In genomic region chr13:45924555-45924954, GRCm38 (mm10) we compare ENCODE assay signal across 12 mouse cellular contexts. TPM values are rescaled to one million over a fixed set of nuclear protein-coding genes. Genes with fewer than 3 reads are reported as not detected.
DNase-seq lines count a peak whose midpoint lies in the region; ATAC-seq lines count a peak whose summit lies in the region.
"Had no signal": no experiment of that assay in that cellular context is flagged by ENCODE, and none has a peak within 500 bp of the region (broad histone marks: within the 10 kb centered on the region; RNA-seq: fewer than 3 reads in every experiment).

No protein-coding gene starts in this region.

- H3K27ac ChIP-seq in kidney, embryonic 15.5 days, result 0 out of 2 replicates have a peak overlapping the region, but pooled peaks have one; percentile 23
- H3K27ac ChIP-seq: heart, embryonic 15.5 days had no signal

- no peaks in the 10 kb centered on the region for H3K9me3 ChIP-seq in kidney, embryonic 15.5 days (replicated peaks)
- H3K9me3 ChIP-seq: heart, embryonic 15.5 days had no signal

- no peak for DNase-seq in kidney, postnatal 25 days
- peak; percentile 40 to 50 for DNase-seq in CD8-positive naive resting alpha-beta T cell, adult 2 months (ENCODE audit: low read depth in 2 of 2, low spot score in 2 of 2)
- DNase-seq in naive thymus-derived CD4-positive, alpha-beta T cell, adult 2 months (ENCODE audit: low read depth), result peak; percentile 74
- no peak for DNase-seq in frontal cortex, postnatal 36 days (ENCODE audit: low spot score in 2 of 2)
- DNase-seq in layer of hippocampus, adult 18-20 months (ENCODE audit: low spot score in 2 of 2), result no peak
- DNase-seq in right cerebral cortex, postnatal 36 days (ENCODE audit: low spot score in 2 of 2), result no peak
- DNase-seq: cerebellum, adult 11-12 months; kidney, adult 9 months; retina, postnatal 1 day had no signal

- 58% methylated on average over 7 of the region's 7 CpGs for WGBS in kidney, embryonic 15.5 days

- no peak overlapping the region for H3K9ac ChIP-seq in kidney, embryonic 15.5 days
- H3K9ac ChIP-seq: heart, embryonic 15.5 days had no signal

- no peaks in the 10 kb centered on the region for H3K27me3 ChIP-seq in kidney, embryonic 15.5 days
- H3K27me3 ChIP-seq: heart, embryonic 15.5 days had no signal

- H3K4me3 ChIP-seq in kidney, embryonic 15.5 days (replicated peaks), result no peak overlapping the region
- H3K4me3 ChIP-seq: heart, embryonic 15.5 days had no signal

- ATAC-seq in kidney, embryonic 15.5 days (replicated peaks; ENCODE audit: low FRiP score), result no peak
- ATAC-seq in hematopoietic stem cell, adult 5-6 weeks (replicated peaks in 1 of 2; ENCODE audit: insufficient read depth in 1 of 2, low FRiP score in 2 of 2, low TSS enrichment in 1 of 2, low read depth in 1 of 2, poor library complexity in 2 of 2, severe bottlenecking in 2 of 2), result peak; percentile 24 to 43; a peak in 3 of 4 replicates

- peaks cover 14% of the 10 kb centered on the region for H3K4me1 ChIP-seq in kidney, embryonic 15.5 days

- H3K36me3 ChIP-seq in kidney, embryonic 15.5 days, result no peaks in the 10 kb centered on the region; the same call in 1 of the 2 replicates
- H3K36me3 ChIP-seq: heart, embryonic 15.5 days had no signal

- H3K4me2 ChIP-seq in kidney, embryonic 15.5 days, result no peak overlapping the region
- H3K4me2 ChIP-seq: heart, embryonic 15.5 days had no signal

RNA-seq across cellular contexts. Expression of gene Atxn1, which starts 40.3 kb away (rescaled TPM):
- polyA plus RNA-seq in kidney, embryonic 15.5 days (2015; fragmentation: Nextera tagmentation; extraction: Ambion mirVana), result 6.3 and 7.0 TPM in 2 replicates
- total RNA-seq in hematopoietic stem cell, adult 5-6 weeks (2017), result 13.1 and 19.8 TPM in 2 replicates
- 100 to 1,000 TPM; 117 to 121 TPM for total RNA-seq in layer of hippocampus, adult 18-20 months (2021)

Comparison
In these comparisons a context has a peak if more than half of its experiments do, and no peak if none do; other contexts are left out.
1. DNase-seq: peak in CD8-positive naive resting alpha-beta T cell, adult 2 months (2 of 2) and naive thymus-derived CD4-positive, alpha-beta T cell, adult 2 months (single experiment); none in kidney, postnatal 25 days (0 of 2), frontal cortex, postnatal 36 days (0 of 2), layer of hippocampus, adult 18-20 months (0 of 2) and right cerebral cortex, postnatal 36 days (0 of 2).